Mouse (Mus musculus): ENCODE data around the gene Col17a1. TPM values are rescaled to one million over a fixed set of nuclear protein-coding genes. Genes with fewer than 3 reads are reported as not detected.

Gene Col17a1
- polyA plus RNA-seq, 1 experiment from 2014 or later: 0.13 TPM

GRCm38 (mm10) chr19:47631799-47632198, 60.1 kb downstream of the Col17a1 start:
- Histone ChIP-seq H3K27ac (replicated peaks) (no peak overlapping the region), H3K9ac (no peak overlapping the region), H3K9me3 (no peaks in the 10 kb centered on the region), H3K36me3 (no peaks in the 10 kb centered on the region), H3K4me1 (replicated peaks) (no peaks in the 10 kb centered on the region), H3K4me3 (no peak overlapping the region), H3K4me2 (no peak overlapping the region), H3K27me3 (no peaks in the 10 kb centered on the region)
- no peak for ATAC-seq (ENCODE audit: low FRiP score, low read depth)
- WGBS: 94% methylated on average over 5 of the region's 5 CpGs

GRCm38 (mm10) chr19:47630381-47630780, 61.5 kb downstream of the Col17a1 start:
- Histone ChIP-seq H3K4me3 (no peak overlapping the region), H3K9me3 (no peaks in the 10 kb centered on the region), H3K27ac (replicated peaks) (no peak overlapping the region), H3K4me2 (no peak overlapping the region), H3K27me3 (no peaks in the 10 kb centered on the region), H3K9ac (no peak overlapping the region), H3K4me1 (replicated peaks) (peaks cover 2% of the 10 kb centered on the region), H3K36me3 (no peaks in the 10 kb centered on the region)
- ATAC-seq (ENCODE audit: low FRiP score, low read depth): no peak
- 81% methylated on average over 5 of the region's 5 CpGs for WGBS

GRCm38 (mm10) chr19:47629068-47629467, 62.8 kb downstream of the Col17a1 start:
- Histone ChIP-seq H3K4me3 (no peak overlapping the region), H3K9ac (no peak overlapping the region), H3K9me3 (no peaks in the 10 kb centered on the region), H3K27ac (replicated peaks) (no peak overlapping the region), H3K4me1 (replicated peaks) (peaks cover 7% of the 10 kb centered on the region), H3K4me2 (no peak overlapping the region), H3K27me3 (no peaks in the 10 kb centered on the region), H3K36me3 (no peaks in the 10 kb centered on the region)
- no peak for ATAC-seq (ENCODE audit: low FRiP score, low read depth)
- WGBS: 77% methylated on average over 5 of the region's 5 CpGs

GRCm38 (mm10) chr19:47627450-47627849, 64.4 kb downstream of the Col17a1 start:
- peaks cover 8% of the 10 kb centered on the region; the same call in 1 of the 2 replicates for H3K36me3 ChIP-seq
- H3K4me1 ChIP-seq (replicated peaks): peaks cover 7% of the 10 kb centered on the region
- WGBS: 50% methylated on average over 10 of the region's 10 CpGs
- H3K27ac ChIP-seq (replicated peaks): no peak overlapping the region
- H3K9me3 ChIP-seq: no peaks in the 10 kb centered on the region
- H3K27me3 ChIP-seq: no peaks in the 10 kb centered on the region
- peak overlapping the region; percentile 2; the same call in 1 of the 2 replicates for H3K4me3 ChIP-seq
- ATAC-seq (ENCODE audit: low FRiP score, low read depth): no peak
- peak overlapping the region; percentile 31 for H3K4me2 ChIP-seq
- no peak overlapping the region for H3K9ac ChIP-seq

- WGBS: 24% methylated on average over 10 of the region's 10 CpGs
- H3K27ac ChIP-seq (replicated peaks): peak overlapping the region; percentile 53
- no peak overlapping the region for H3K4me2 ChIP-seq
These were observed 66.8 kb downstream of the Col17a1 start for GRCm38 (mm10) chr19:47624940-47625711.

GRCm38 (mm10) chr19:47621478-47621877, 70.4 kb downstream of the Col17a1 start:
- WGBS: 83% methylated on average over 8 of the region's 8 CpGs
- H3K36me3 ChIP-seq: peaks cover 37% of the 10 kb centered on the region

More at GRCm38 (mm10) chr19:47624940-47625711, 66.8 kb downstream of the Col17a1 start:
- no peaks in the 10 kb centered on the region for H3K9me3 ChIP-seq
- peaks cover 7% of the 10 kb centered on the region for H3K4me1 ChIP-seq (replicated peaks)
- H3K27me3 ChIP-seq: no peaks in the 10 kb centered on the region
- no peak overlapping the region for H3K4me3 ChIP-seq
- H3K36me3 ChIP-seq: peaks cover 16% of the 10 kb centered on the region
- ATAC-seq (ENCODE audit: low FRiP score, low read depth): no peak
- H3K9ac ChIP-seq: no peak overlapping the region

GRCm38 (mm10) chr19:47613442-47613841, 78.5 kb downstream of the Col17a1 start:
- ATAC-seq (ENCODE audit: low FRiP score, low read depth): no peak
- Histone ChIP-seq H3K27ac (replicated peaks) (no peak overlapping the region), H3K36me3 (peaks cover 29% of the 10 kb centered on the region), H3K4me3 (no peak overlapping the region), H3K4me1 (replicated peaks) (no peaks in the 10 kb centered on the region), H3K4me2 (no peak overlapping the region), H3K27me3 (no peaks in the 10 kb centered on the region), H3K9me3 (no peaks in the 10 kb centered on the region), H3K9ac (no peak overlapping the region)
- 64% methylated on average over 7 of the region's 7 CpGs for WGBS

More at GRCm38 (mm10) chr19:47621478-47621877, 70.4 kb downstream of the Col17a1 start:
- Histone ChIP-seq H3K27me3 (no peaks in the 10 kb centered on the region), H3K9me3 (no peaks in the 10 kb centered on the region), H3K27ac (replicated peaks) (no peak overlapping the region), H3K4me3 (no peak overlapping the region), H3K4me2 (no peak overlapping the region), H3K4me1 (replicated peaks) (peaks cover 7% of the 10 kb centered on the region), H3K9ac (no peak overlapping the region)
- no peak for ATAC-seq (ENCODE audit: low FRiP score, low read depth)

GRCm38 (mm10) chr19:47608513-47608912, 83.4 kb downstream of the Col17a1 start:
- Histone ChIP-seq H3K4me1 (replicated peaks) (no peaks in the 10 kb centered on the region), H3K27ac (replicated peaks) (no peak overlapping the region), H3K4me2 (no peak overlapping the region), H3K27me3 (no peaks in the 10 kb centered on the region), H3K9me3 (no peaks in the 10 kb centered on the region), H3K36me3 (no peaks in the 10 kb centered on the region; the same call in 1 of the 2 replicates), H3K4me3 (no peak overlapping the region), H3K9ac (no peak overlapping the region)
- no peak for ATAC-seq (ENCODE audit: low FRiP score, low read depth)
- WGBS: 59% methylated on average over 3 of the region's 3 CpGs

Other genes starting within 250 kb of the Col17a1 start
- gene Sh3pxd2a, start 227.7 kb downstream of the Col17a1 start, polyA plus RNA-seq (2015; fragmentation: Nextera tagmentation; extraction: Ambion mirVana): 2.3 and 2.4 TPM in 2 replicates
- 29.5 and 31.4 TPM in 2 replicates for gene Stn1, start 154.6 kb downstream of the Col17a1 start, polyA plus RNA-seq (2015; fragmentation: Nextera tagmentation; extraction: Ambion mirVana)
- gene Slk, start 112.4 kb downstream of the Col17a1 start, polyA plus RNA-seq (2015; fragmentation: Nextera tagmentation; extraction: Ambion mirVana): 5.9 and 6.5 TPM in 2 replicates
- gene Sfr1, start 39.6 kb upstream of the Col17a1 start, polyA plus RNA-seq (2015; fragmentation: Nextera tagmentation; extraction: Ambion mirVana): 153 and 157 TPM in 2 replicates
- 130 and 138 TPM in 2 replicates for gene Gsto1, start 162.9 kb upstream of the Col17a1 start, polyA plus RNA-seq (2015; fragmentation: Nextera tagmentation; extraction: Ambion mirVana)
- gene Gsto2, start 173.4 kb upstream of the Col17a1 start, polyA plus RNA-seq (2015; fragmentation: Nextera tagmentation; extraction: Ambion mirVana): 1.2 TPM in 2 replicates
- gene Cfap43, start 227.2 kb upstream of the Col17a1 start, polyA plus RNA-seq (2015; fragmentation: Nextera tagmentation; extraction: Ambion mirVana): 1.5 and 2.3 TPM in 2 replicates
- 5.9 and 6.3 TPM in 2 replicates for gene Itprip, start 227.2 kb upstream of the Col17a1 start, polyA plus RNA-seq (2015; fragmentation: Nextera tagmentation; extraction: Ambion mirVana)
- 0.63 and 0.95 TPM in 2 replicates for gene Cfap58, start 245.6 kb upstream of the Col17a1 start, polyA plus RNA-seq (2015; fragmentation: Nextera tagmentation; extraction: Ambion mirVana)